Mouse (Mus musculus): Measurements from ENCODE around the gene Morn5.

- no peak for TF ChIP-seq CTCF (IDR thresholded peaks at IDR 0.05 in 2 of 3, conservative IDR thresholded peaks at IDR 0.05 in 1 of 3; ENCODE audit: control insufficient read depth in 1 of 3, insufficient read depth in 1 of 3, low read depth in 2 of 3, low read length in 3 of 3, poor library complexity in 1 of 3, severe bottlenecking in 1 of 3)
- no peak for TF ChIP-seq USF1 (IDR thresholded peaks at IDR 0.05; ENCODE audit: low read depth, low read length)
- TF ChIP-seq GATA1 (IDR thresholded peaks at IDR 0.05; ENCODE audit: low read depth, low read length) = no peak
- TF ChIP-seq POLR2AphosphoS5 (IDR thresholded peaks at IDR 0.05; ENCODE audit: borderline replicate concordance, low read depth, low read length) = no peak
- TF ChIP-seq HCFC1 (IDR thresholded peaks at IDR 0.05; ENCODE audit: low read depth, low read length) = no peak
- no peak for TF ChIP-seq POLR2A (IDR thresholded peaks at IDR 0.05; ENCODE audit: control insufficient read depth in 1 of 2, insufficient read depth in 1 of 2, low read depth in 1 of 2, low read length in 2 of 2, poor library complexity in 1 of 2)
Observed at GRCm38 (mm10) chr2:36077160-36077761, 28.0 kb downstream of the Morn5 start.
